Mouse (Mus musculus): Measurements from ENCODE around the gene Med24.
A peak's percentile ranks its signal among the peaks of the same experiment; 100 is the strongest.

The Med24 gene

GRCm38 (mm10) chr11:98729119-98729588, at the start of gene Med24:
Gene Med24 (minus strand): TSS chr11:98729435.
- H3K36me3 ChIP-seq (ENCODE audit: control insufficient read depth, insufficient read depth, low read length, poor library complexity, severe bottlenecking) = peaks cover 5% of the 10 kb centered on the region
- peak; percentile 93 for DNase-seq (ENCODE audit: low read depth, low spot score)

GRCm38 (mm10) chr11:98777888-98778287, 48.7 kb upstream of the Med24 start:
- Histone ChIP-seq H3K27me3 (ENCODE audit: control insufficient read depth, insufficient read depth, low read length, poor library complexity, severe bottlenecking) (no peaks in the 10 kb centered on the region), H3K36me3 (ENCODE audit: control insufficient read depth, insufficient read depth, low read length, poor library complexity, severe bottlenecking) (no peaks in the 10 kb centered on the region)
- DNase-seq (ENCODE audit: low read depth, low spot score) = no peak

More at GRCm38 (mm10) chr11:98729119-98729588, at the start of gene Med24:
- H3K27me3 ChIP-seq (ENCODE audit: control insufficient read depth, insufficient read depth, low read length, poor library complexity, severe bottlenecking) = no peaks in the 10 kb centered on the region

GRCm38 (mm10) chr11:98776843-98777590, 47.8 kb upstream of the Med24 start:
- no peaks in the 10 kb centered on the region for H3K27me3 ChIP-seq (ENCODE audit: control insufficient read depth, insufficient read depth, low read length, poor library complexity, severe bottlenecking)
- no peak for DNase-seq (ENCODE audit: low read depth, low spot score)
- H3K36me3 ChIP-seq (ENCODE audit: control insufficient read depth, insufficient read depth, low read length, poor library complexity, severe bottlenecking) = no peaks in the 10 kb centered on the region

- no peak for DNase-seq (ENCODE audit: low read depth, low spot score)
- H3K36me3 ChIP-seq (ENCODE audit: control insufficient read depth, insufficient read depth, low read length, poor library complexity, severe bottlenecking) = no peaks in the 10 kb centered on the region
- no peaks in the 10 kb centered on the region for H3K27me3 ChIP-seq (ENCODE audit: control insufficient read depth, insufficient read depth, low read length, poor library complexity, severe bottlenecking)
These were observed 47.0 kb upstream of the Med24 start for GRCm38 (mm10) chr11:98776052-98776764.

GRCm38 (mm10) chr11:98775348-98776051, 46.3 kb upstream of the Med24 start:
- no peaks in the 10 kb centered on the region for H3K27me3 ChIP-seq (ENCODE audit: control insufficient read depth, insufficient read depth, low read length, poor library complexity, severe bottlenecking)
- peak; percentile 79 for DNase-seq (ENCODE audit: low read depth, low spot score)
- no peaks in the 10 kb centered on the region for H3K36me3 ChIP-seq (ENCODE audit: control insufficient read depth, insufficient read depth, low read length, poor library complexity, severe bottlenecking)

GRCm38 (mm10) chr11:98774582-98775347, 45.5 kb upstream of the Med24 start, which contains the start of gene Nr1d1:
Gene Nr1d1 (minus strand): TSS chr11:98775333.
- Histone ChIP-seq H3K36me3 (ENCODE audit: control insufficient read depth, insufficient read depth, low read length, poor library complexity, severe bottlenecking) (no peaks in the 10 kb centered on the region), H3K27me3 (ENCODE audit: control insufficient read depth, insufficient read depth, low read length, poor library complexity, severe bottlenecking) (no peaks in the 10 kb centered on the region)
- DNase-seq (ENCODE audit: low read depth, low spot score) = no peak

GRCm38 (mm10) chr11:98773635-98774295, 44.5 kb upstream of the Med24 start:
- Histone ChIP-seq H3K36me3 (ENCODE audit: control insufficient read depth, insufficient read depth, low read length, poor library complexity, severe bottlenecking) (no peaks in the 10 kb centered on the region), H3K27me3 (ENCODE audit: control insufficient read depth, insufficient read depth, low read length, poor library complexity, severe bottlenecking) (no peaks in the 10 kb centered on the region)
- peak; percentile 96 for DNase-seq (ENCODE audit: low read depth, low spot score)

GRCm38 (mm10) chr11:98772667-98773171, 43.5 kb upstream of the Med24 start:
- peak; percentile 67 for DNase-seq (ENCODE audit: low read depth, low spot score)

GRCm38 (mm10) chr11:98771844-98772525, 42.8 kb upstream of the Med24 start:
- DNase-seq (ENCODE audit: low read depth, low spot score) = no peak
- no peaks in the 10 kb centered on the region for H3K27me3 ChIP-seq (ENCODE audit: control insufficient read depth, insufficient read depth, low read length, poor library complexity, severe bottlenecking)
- no peaks in the 10 kb centered on the region for H3K36me3 ChIP-seq (ENCODE audit: control insufficient read depth, insufficient read depth, low read length, poor library complexity, severe bottlenecking)

More at GRCm38 (mm10) chr11:98772667-98773171, 43.5 kb upstream of the Med24 start:
- no peaks in the 10 kb centered on the region for H3K27me3 ChIP-seq (ENCODE audit: control insufficient read depth, insufficient read depth, low read length, poor library complexity, severe bottlenecking)
- H3K36me3 ChIP-seq (ENCODE audit: control insufficient read depth, insufficient read depth, low read length, poor library complexity, severe bottlenecking) = no peaks in the 10 kb centered on the region

- H3K27me3 ChIP-seq (ENCODE audit: control insufficient read depth, insufficient read depth, low read length, poor library complexity, severe bottlenecking) = no peaks in the 10 kb centered on the region
- no peaks in the 10 kb centered on the region for H3K36me3 ChIP-seq (ENCODE audit: control insufficient read depth, insufficient read depth, low read length, poor library complexity, severe bottlenecking)
- DNase-seq (ENCODE audit: low read depth, low spot score) = no peak
These were observed 41.9 kb upstream of the Med24 start for GRCm38 (mm10) chr11:98771131-98771530.

- Histone ChIP-seq H3K27me3 (ENCODE audit: control insufficient read depth, insufficient read depth, low read length, poor library complexity, severe bottlenecking) (no peaks in the 10 kb centered on the region), H3K36me3 (ENCODE audit: control insufficient read depth, insufficient read depth, low read length, poor library complexity, severe bottlenecking) (no peaks in the 10 kb centered on the region)
- DNase-seq (ENCODE audit: low read depth, low spot score) = peak; percentile 73
These were observed 41.1 kb upstream of the Med24 start for GRCm38 (mm10) chr11:98770096-98770975.

GRCm38 (mm10) chr11:98769007-98769954, 40.0 kb upstream of the Med24 start:
- DNase-seq (ENCODE audit: low read depth, low spot score) = no peak
- H3K27me3 ChIP-seq (ENCODE audit: control insufficient read depth, insufficient read depth, low read length, poor library complexity, severe bottlenecking) = no peaks in the 10 kb centered on the region
- no peaks in the 10 kb centered on the region for H3K36me3 ChIP-seq (ENCODE audit: control insufficient read depth, insufficient read depth, low read length, poor library complexity, severe bottlenecking)
